Mouse (Mus musculus): Measurements from ENCODE around the gene Kif2c. TPM values are rescaled to one million over a fixed set of nuclear protein-coding genes. Genes with fewer than 3 reads are reported as not detected.
"Not testable (repeated sequence)": the region's sequence is repeated elsewhere in the genome, so short reads cannot be mapped to it uniquely, and the experiment has no call there.

Kif2c gene
- polyA plus RNA-seq, 1 experiment from 2014 or later, result 48.7 TPM

DNA sequence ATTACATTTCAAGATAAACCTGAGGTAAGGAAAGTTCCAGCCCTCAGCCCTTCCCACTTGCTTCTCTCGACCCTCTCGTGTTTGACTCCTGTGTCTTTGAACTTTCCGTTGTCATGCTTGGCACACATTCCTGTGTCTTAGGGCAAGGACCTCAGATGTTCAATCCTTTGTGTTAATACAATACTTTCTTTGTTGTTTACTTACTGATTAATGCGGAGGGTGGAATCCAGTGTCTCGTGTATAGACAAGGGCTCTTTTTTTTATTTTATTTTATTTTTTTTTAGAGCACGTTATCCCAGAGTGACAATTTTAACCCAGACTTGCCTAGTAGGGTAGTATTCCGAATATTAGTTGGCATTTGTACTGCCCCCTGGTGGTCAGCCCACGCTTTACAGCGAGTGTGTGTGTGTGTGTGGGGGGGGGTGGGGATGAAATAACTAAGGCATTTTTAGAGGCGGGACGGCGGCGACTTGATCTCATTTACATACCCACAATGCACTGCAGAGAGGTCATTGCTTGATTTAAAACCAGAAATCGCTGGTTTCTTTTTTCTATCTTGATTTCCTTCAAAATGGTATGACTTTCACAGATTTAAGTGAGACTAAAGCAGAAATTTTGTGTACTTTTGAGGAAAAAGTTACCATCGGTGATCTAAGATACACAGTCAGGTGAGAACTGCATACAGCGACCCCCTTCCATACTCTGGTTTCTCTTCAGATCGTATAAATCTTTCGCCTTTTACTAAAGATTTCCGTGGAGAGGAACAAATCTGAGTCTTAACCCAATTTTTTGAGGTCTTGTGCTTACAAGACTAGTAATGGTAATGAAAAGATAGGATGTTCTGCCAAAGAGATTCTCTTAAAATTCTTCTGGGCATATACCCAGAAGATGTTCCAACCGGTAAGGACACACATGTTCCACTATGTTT, 28.0 kb upstream of the Kif2c start:
- peak; percentile 83 for ATAC-seq
- Histone ChIP-seq H3K9me3 (no peaks in the 10 kb centered on the region), H3K36me3 (no peaks in the 10 kb centered on the region), H3K4me1 (replicated peaks) (no peaks in the 10 kb centered on the region), H3K27ac (no peak overlapping the region), H3K9ac (no peak overlapping the region), H3K4me3 (replicated peaks) (no peak overlapping the region), H3K27me3 (replicated peaks) (no peaks in the 10 kb centered on the region), H3K4me2 (replicated peaks) (peak overlapping the region; percentile 7; the same call in 1 of the 2 replicates)
- WGBS, result 6% methylated on average over 20 of the region's 20 CpGs

DNA sequence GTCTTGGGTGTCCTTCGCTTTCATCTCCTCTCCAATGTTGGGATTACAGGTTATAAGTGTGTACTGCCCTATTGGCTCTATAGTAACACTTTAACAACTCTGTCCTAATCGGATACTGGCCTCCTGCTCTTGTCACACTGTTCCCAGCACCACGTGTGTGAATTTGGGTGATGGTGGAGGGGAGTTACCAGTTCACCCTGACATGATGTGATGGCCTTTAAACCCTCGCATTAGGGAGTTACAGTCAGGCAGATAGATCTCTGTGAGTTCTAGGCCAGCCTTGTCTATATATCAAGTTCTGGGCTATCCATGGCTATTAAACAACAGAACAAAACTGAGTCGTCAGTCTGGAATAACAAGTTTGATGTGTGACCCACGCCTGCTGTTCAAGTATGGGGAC, 27.2 kb upstream of the Kif2c start:
- no peaks in the 10 kb centered on the region for H3K36me3 ChIP-seq
- no peak overlapping the region for H3K9ac ChIP-seq
- ATAC-seq, result no peak
- 81% methylated on average over 6 of the region's 6 CpGs for WGBS
- H3K4me1 ChIP-seq (replicated peaks), result no peaks in the 10 kb centered on the region
- no peak overlapping the region for H3K4me3 ChIP-seq (replicated peaks)
- H3K4me2 ChIP-seq (replicated peaks), result no peak overlapping the region
- H3K9me3 ChIP-seq, result no peaks in the 10 kb centered on the region
- H3K27ac ChIP-seq, result no peak overlapping the region
- H3K27me3 ChIP-seq (replicated peaks), result no peaks in the 10 kb centered on the region

- Histone ChIP-seq H3K27ac (peak overlapping the region; percentile 62; the same call in 1 of the 2 replicates), H3K4me1 (replicated peaks) (no peaks in the 10 kb centered on the region), H3K36me3 (no peaks in the 10 kb centered on the region), H3K27me3 (replicated peaks) (no peaks in the 10 kb centered on the region), H3K9ac (no peak overlapping the region), H3K4me2 (replicated peaks) (peak overlapping the region; percentile 62), H3K4me3 (replicated peaks) (no peak overlapping the region), H3K9me3 (no peaks in the 10 kb centered on the region)
- WGBS, result 59% methylated on average over 4 of the region's 4 CpGs
- ATAC-seq, result peak; percentile 37
These were observed 20.5 kb upstream of the Kif2c start for GRCm38 (mm10) chr4:117202992-117203354.

DNA sequence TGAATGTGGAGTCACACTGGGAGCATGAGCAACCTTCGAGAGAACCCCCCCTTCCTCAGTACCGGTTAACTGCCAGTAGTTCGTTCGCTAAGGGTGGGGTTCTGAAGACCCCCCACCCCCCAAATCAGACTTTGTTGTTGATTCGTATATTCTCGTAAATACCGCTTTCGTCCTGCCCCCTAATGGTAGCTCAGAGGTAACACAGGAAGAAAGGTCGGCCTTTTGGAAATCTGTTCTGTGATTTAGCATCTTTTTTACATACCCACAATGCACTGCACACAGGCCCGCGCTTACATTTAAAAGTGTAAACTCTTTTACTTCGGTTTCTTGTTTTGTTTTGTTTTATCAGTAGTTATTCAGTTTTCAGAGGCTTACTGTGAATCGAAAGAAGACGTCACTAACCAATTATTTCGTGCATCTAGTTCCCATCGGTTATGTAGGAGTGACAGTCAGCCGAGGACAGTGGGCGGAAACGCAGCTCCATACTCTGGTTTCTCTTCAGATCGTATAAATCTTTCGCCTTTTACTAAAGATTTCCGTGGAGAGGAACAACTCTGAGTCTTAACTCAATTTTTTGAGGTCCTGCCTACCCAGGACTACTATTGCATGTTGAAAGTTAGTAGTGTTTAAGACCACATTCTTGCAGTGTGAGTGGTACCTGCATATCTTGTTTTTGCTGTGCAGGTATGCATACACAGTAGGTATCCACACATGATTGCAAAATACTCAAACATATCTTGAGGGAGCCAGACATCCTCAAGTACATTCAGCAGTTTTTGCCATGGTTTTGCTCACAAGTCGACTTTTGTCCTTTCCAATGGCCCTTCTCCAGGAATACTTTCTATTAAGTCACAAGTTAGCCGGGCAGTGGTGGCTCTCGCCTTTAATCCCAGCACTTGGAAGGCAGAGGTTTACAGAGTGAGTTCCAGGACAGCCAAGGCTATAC, 19.9 kb upstream of the Kif2c start:
- H3K4me1 ChIP-seq (replicated peaks), result no peaks in the 10 kb centered on the region
- H3K4me3 ChIP-seq (replicated peaks), result peak overlapping the region; percentile 28
- peak overlapping the region; percentile 62 for H3K27ac ChIP-seq
- no peaks in the 10 kb centered on the region for H3K36me3 ChIP-seq
- H3K27me3 ChIP-seq (replicated peaks), result no peaks in the 10 kb centered on the region
- H3K4me2 ChIP-seq (replicated peaks), result peak overlapping the region; percentile 62
- H3K9me3 ChIP-seq, result no peaks in the 10 kb centered on the region
- ATAC-seq, result peak; percentile 96
- WGBS, result under 1% methylated on average over 25 of the region's 25 CpGs
- H3K9ac ChIP-seq, result peak overlapping the region; percentile 28; the same call in 1 of the 2 replicates

- no peaks in the 10 kb centered on the region; the same call in 1 of the 2 replicates for H3K4me1 ChIP-seq (replicated peaks)
- no peak overlapping the region for H3K4me2 ChIP-seq (replicated peaks)
- WGBS, result 92% methylated on average over 14 of the region's 14 CpGs
- H3K4me3 ChIP-seq (replicated peaks), result no peak overlapping the region
- no peaks in the 10 kb centered on the region for H3K9me3 ChIP-seq
- ATAC-seq, result no peak
- no peaks in the 10 kb centered on the region for H3K27me3 ChIP-seq (replicated peaks)
- no peaks in the 10 kb centered on the region for H3K36me3 ChIP-seq
- no peak overlapping the region for H3K27ac ChIP-seq
- no peak overlapping the region for H3K9ac ChIP-seq
These were observed 9.4 kb upstream of the Kif2c start for GRCm38 (mm10) chr4:117191804-117192203.

DNA sequence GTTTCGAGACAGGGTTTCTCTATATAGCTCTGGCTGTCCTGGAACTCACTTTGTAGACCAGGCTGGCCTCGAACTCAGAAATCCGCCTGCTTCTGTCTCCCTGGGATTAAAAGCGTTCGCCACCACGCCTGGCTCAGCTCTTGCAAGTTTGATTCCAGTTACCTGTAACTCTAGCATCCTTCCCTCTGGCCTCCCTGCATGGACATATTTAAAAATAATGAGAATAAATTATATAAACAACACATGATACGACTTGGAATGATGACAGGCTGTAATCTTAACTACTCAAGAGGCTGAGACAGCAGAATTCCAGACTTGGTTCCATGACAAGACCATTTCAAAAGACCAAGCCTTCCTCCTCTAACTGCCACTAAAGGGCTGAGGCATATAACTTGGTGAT, 8.2 kb upstream of the Kif2c start:
- ATAC-seq, result no peak
- Histone ChIP-seq H3K27ac (peak overlapping the region; percentile 61), H3K4me1 (replicated peaks) (no peaks in the 10 kb centered on the region; the same call in 1 of the 2 replicates), H3K4me3 (replicated peaks) (no peak overlapping the region), H3K4me2 (replicated peaks) (no peak overlapping the region), H3K9me3 (no peaks in the 10 kb centered on the region), H3K27me3 (replicated peaks) (no peaks in the 10 kb centered on the region), H3K36me3 (no peaks in the 10 kb centered on the region), H3K9ac (no peak overlapping the region)
- WGBS, result 63% methylated on average over 7 of the region's 7 CpGs

- Histone ChIP-seq H3K27ac (peak overlapping the region; percentile 61), H3K4me3 (replicated peaks) (peak overlapping the region; percentile 23; the same call in 1 of the 2 replicates), H3K9me3 (no peaks in the 10 kb centered on the region), H3K27me3 (replicated peaks) (no peaks in the 10 kb centered on the region), H3K4me1 (replicated peaks) (no peaks in the 10 kb centered on the region; the same call in 1 of the 2 replicates), H3K4me2 (replicated peaks) (peak overlapping the region; percentile 50; the same call in 1 of the 2 replicates), H3K36me3 (no peaks in the 10 kb centered on the region), H3K9ac (no peak overlapping the region)
- peak; percentile 94 for ATAC-seq
- 0% methylated on average over 9 of the region's 9 CpGs for WGBS
These were observed 7.6 kb upstream of the Kif2c start for GRCm38 (mm10) chr4:117189856-117190543.

DNA sequence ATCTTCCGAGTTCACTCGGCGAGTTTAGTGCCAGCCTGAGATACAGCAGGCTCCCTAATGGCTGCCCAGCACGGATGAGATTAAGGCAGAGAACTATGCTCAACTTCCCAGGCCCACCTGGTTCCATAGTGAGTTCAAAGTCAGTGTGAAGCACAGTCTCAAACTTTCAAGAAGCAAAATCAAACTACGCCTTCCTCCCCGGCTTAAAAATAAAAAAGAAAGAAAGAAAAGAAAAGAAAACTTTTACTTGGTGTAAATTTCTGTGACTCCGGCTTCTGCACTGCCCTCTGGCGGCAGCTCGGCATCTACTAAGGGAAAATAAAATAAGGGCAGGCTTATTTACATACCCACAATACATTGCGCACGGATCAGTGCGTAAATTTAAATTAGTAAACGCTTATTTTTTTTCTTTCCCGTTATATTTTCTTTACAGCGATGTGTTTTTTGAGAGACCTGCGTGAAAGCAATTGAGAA, 7.0 kb upstream of the Kif2c start:
- ATAC-seq, result peak; percentile 82
- no peaks in the 10 kb centered on the region for H3K36me3 ChIP-seq
- H3K27me3 ChIP-seq (replicated peaks), result no peaks in the 10 kb centered on the region
- peak overlapping the region; percentile 61 for H3K27ac ChIP-seq
- no peaks in the 10 kb centered on the region for H3K9me3 ChIP-seq
- no peaks in the 10 kb centered on the region; the same call in 1 of the 2 replicates for H3K4me1 ChIP-seq (replicated peaks)
- peak overlapping the region; percentile 50 for H3K4me2 ChIP-seq (replicated peaks)
- H3K4me3 ChIP-seq (replicated peaks), result peak overlapping the region; percentile 23
- no peak overlapping the region for H3K9ac ChIP-seq
- WGBS, result under 1% methylated on average over 16 of the region's 16 CpGs

- 0 out of 2 replicates have a peak, but pooled peaks have one; percentile 5 for ATAC-seq
- Histone ChIP-seq H3K4me2 (replicated peaks) (peak overlapping the region; percentile 50), H3K4me3 (replicated peaks) (peak overlapping the region; percentile 23), H3K27me3 (replicated peaks) (no peaks in the 10 kb centered on the region), H3K9me3 (no peaks in the 10 kb centered on the region), H3K27ac (peak overlapping the region; percentile 33), H3K9ac (no peak overlapping the region), H3K4me1 (replicated peaks) (no peaks in the 10 kb centered on the region; the same call in 1 of the 2 replicates), H3K36me3 (no peaks in the 10 kb centered on the region)
- WGBS, result 59% methylated on average over 3 of the region's 3 CpGs
These were observed 6.5 kb upstream of the Kif2c start for GRCm38 (mm10) chr4:117188969-117189368.

GRCm38 (mm10) chr4:117182759-117183096, 289 bp upstream of the Kif2c start:
- 10% methylated on average over 9 of the region's 9 CpGs for WGBS
- peak overlapping the region; percentile 52 for H3K4me2 ChIP-seq (replicated peaks)
- H3K9ac ChIP-seq; H3K4me1 ChIP-seq (replicated peaks); H3K27me3 ChIP-seq (replicated peaks); H3K27ac ChIP-seq; H3K9me3 ChIP-seq: not testable (repeated sequence)
- peaks cover 13% of the 10 kb centered on the region for H3K36me3 ChIP-seq
- ATAC-seq, result peak; percentile 73
- peak overlapping the region; percentile 69 for H3K4me3 ChIP-seq (replicated peaks)

- no peak overlapping the region for H3K27ac ChIP-seq
- 75% methylated on average over 5 of the region's 5 CpGs for WGBS
- no peak for ATAC-seq
These were observed 12.5 kb downstream of the Kif2c start for GRCm38 (mm10) chr4:117169936-117170335.

More at GRCm38 (mm10) chr4:117169936-117170335, 12.5 kb downstream of the Kif2c start:
- H3K9ac ChIP-seq, result no peak overlapping the region
- H3K36me3 ChIP-seq, result peaks cover 65% of the 10 kb centered on the region
- no peak overlapping the region for H3K4me2 ChIP-seq (replicated peaks)
- no peak overlapping the region for H3K4me3 ChIP-seq (replicated peaks)
- no peaks in the 10 kb centered on the region for H3K27me3 ChIP-seq (replicated peaks)
- no peaks in the 10 kb centered on the region for H3K9me3 ChIP-seq
- H3K4me1 ChIP-seq (replicated peaks), result no peaks in the 10 kb centered on the region

Data from intestine, embryonic 15.5 days (tissue).